Mouse (Mus musculus) gastrocnemius, postnatal 14 days (tissue): ENCODE data around the gene Hsf2. TPM values are rescaled to one million over a fixed set of nuclear protein-coding genes. Genes with fewer than 3 reads are reported as not detected.
"Not testable (repeated sequence)": the region's sequence is repeated elsewhere in the genome, so short reads cannot be mapped to it uniquely, and the experiment has no call there.

Experiments used
- DNase-seq: peaks from one replicate; pipeline ENCODE4 v3.0.0; 2021; ENCODE audit warnings: mixed read lengths
- intact Hi-C: fragments of 180-260 bp; cut with DNase I; formaldehyde crosslinking; loops from one replicate; pipeline ENCODE4 v1.15.1; 2025; ENCODE audit warnings: low total_unique reads
- total RNA-seq, 2 experiments: library from RNA; stranded (reverse); gene quantifications; 2 replicates each; pipeline ENCODE4 v1.2.3; 2021

Hsf2 gene
- total RNA-seq, 2 experiments from 2014 or later, result 26.9 to 32.5 TPM

DNA sequence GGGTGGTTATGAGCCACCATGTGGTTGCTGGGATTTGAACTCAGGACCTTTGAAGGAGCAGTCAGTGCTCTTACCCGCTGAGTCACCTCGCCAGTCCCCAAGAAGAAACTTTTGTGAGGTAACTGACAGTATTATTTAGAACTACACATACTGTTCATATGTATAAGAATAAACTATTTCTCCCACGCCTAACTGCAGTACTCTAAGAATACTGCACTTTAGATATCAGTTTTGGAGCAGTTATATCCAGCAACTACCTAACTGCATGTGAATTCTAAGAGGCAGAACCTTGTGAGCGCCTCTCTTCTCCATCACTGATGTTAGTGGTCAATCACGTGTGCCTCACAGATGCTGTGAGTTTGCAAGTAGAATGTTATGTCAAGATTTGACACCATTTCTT is 40.3 kb downstream of the Hsf2 start:
- DNase-seq, result no peak
- intact Hi-C loops, result no loop called here

DNA sequence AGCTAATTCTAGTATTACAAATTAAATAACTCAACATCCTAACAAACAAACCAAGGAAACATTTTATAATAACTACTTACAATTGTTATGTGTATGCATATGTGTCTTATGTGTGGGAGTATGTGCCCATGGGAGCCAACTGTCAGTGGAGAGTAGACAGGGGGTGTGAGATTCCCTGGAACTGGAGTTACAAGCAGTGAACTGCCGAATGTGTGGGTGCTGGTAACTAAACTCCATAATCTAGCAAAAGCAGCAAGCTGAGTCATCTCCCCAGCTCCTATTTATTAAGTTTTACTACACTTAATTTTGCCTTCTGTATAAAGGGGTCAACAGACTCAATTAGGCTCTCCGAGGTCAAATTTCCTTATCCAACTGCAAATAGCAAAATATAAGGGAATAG is 44.9 kb downstream of the Hsf2 start:
- intact Hi-C loops, result loop anchor here (5.0 kb wide), 1 partner anchor 49 kb away; no protein-coding TSS in a partner anchor
- no peak for DNase-seq

GRCm38 (mm10) chr10:57531616-57532217 is 45.5 kb downstream of the Hsf2 start:
- DNase-seq, result no peak
- intact Hi-C loops, result loop anchor here (5.0 kb wide), 1 partner anchor 49 kb away; no protein-coding TSS in a partner anchor

DNA sequence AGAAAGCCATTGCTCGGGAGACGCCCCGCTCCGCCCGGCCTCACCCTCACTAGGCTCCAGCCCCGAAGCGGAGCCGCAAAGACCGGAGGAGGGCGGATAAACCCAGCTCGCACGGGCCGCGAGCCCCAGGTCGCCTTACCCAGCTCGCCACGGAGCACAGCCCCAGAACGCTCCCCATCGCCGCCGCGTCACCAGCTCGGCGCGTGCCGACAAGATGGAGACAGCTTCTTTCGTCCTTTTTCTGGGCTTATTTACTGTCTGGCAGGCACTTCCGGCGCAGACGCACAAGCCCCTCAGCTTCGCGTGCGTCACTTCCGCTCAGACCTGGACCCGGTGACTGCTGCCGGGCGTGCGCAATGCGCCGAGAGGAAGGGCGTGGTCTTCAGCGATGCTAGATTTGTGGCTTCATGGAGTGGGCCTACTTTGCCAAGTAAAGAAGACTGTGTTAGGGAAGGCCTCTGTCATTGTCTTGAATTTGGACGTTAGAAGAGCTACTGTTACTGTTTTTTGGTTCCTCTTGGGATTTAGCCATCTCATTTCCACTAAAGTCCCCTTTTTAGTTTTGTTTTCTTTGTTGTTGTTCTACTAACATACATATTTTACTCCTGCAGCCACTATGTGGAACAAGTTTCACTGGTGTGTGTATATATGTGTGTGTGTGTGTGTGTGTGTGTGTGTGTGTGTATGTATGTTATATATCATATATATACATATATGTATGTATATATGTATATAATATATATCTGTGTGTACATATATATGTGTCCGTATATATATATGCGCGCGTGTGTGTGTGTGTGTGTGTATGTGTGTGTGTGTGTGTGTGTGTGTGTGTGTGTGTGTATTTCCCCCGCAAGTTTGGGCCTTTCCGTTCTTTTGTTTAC is 46.3 kb downstream of the Hsf2 start, which contains the start of gene Serinc1:
Serinc1 (minus strand) TSS at position 313 of the 884 bp plus-strand sequence.
- peak; percentile 96 for DNase-seq
- intact Hi-C loops, result loop anchor here (5.0 kb wide), 1 partner anchor 50 kb away; no protein-coding TSS in a partner anchor

DNA sequence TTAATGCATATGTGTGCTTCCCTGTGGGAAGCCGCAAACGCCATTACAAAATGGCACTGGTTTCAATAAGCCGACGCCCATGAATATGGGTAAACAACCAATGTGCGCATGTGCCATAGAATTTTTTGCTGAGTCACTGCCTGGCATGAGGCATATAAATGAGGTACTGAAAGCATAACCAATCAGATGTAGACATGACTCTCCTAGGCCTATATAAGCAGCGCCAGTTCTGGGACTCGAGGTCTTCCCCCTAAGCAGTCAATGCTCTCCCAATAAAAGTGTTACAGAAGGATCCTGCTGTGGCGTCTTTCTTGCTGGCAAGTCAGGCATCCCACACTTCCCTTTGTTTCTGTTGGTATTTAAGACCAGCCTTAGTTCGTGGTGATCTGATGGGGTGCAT is 57.7 kb downstream of the Hsf2 start:
- DNase-seq, intact Hi-C loops: not testable (repeated sequence)

GRCm38 (mm10) chr10:57549631-57550030 is 63.4 kb downstream of the Hsf2 start:
- no peak for DNase-seq
- intact Hi-C loops, result no loop called here

GRCm38 (mm10) chr10:57553719-57554118 is 67.5 kb downstream of the Hsf2 start:
- intact Hi-C loops, result no loop called here
- DNase-seq, result no peak

DNA sequence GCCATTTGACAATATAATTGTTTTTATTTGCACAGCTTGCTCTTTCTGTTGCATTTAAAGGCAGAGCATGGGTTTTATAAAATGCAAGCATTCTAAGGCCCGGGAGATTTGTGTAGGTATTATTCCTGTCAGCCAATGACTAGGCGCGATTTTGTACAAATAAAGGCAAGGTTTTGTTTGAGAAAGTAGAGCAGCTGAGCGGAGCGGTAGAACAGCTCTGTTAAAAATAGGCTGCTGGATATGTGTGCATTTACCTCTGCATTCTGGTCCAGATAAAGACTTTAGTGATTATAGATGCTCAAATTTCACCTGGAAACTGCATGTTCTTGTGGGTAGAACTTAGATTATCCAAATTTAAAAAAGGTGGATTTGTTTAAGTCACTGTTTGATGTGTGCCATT is 71.4 kb downstream of the Hsf2 start:
- intact Hi-C loops, result no loop called here
- no peak for DNase-seq

Other genes with a start within 250 kb of the Hsf2 start
- gene Serinc1, start 46.1 kb downstream of the Hsf2 start, total RNA-seq, result 100 to 1,000 TPM; 155 to 159 TPM
- gene Pkib, start 145.6 kb downstream of the Hsf2 start, total RNA-seq, result not detected